Mouse (Mus musculus) intestine, postnatal 0 days (tissue): Measurements from ENCODE around the gene Insl6. TPM values are rescaled to one million over a fixed set of nuclear protein-coding genes. Genes with fewer than 3 reads are reported as not detected.

Experiments
- ATAC-seq: fragments of 200-750 bp; cut with Nextera tagmentation; 2 replicates; pipeline ENCODE4 v1.8.0; 2017; ENCODE audit warnings: mild to moderate bottlenecking, moderate TSS enrichment, moderate library complexity
- H3K27ac ChIP-seq: fragments of 300-500 bp; sonication (generic); 2 replicates; pipeline ENCODE4 v1.5.1; 2014; ENCODE audit warnings: mild to moderate bottlenecking, low read depth, low read length, moderate library complexity
- H3K27me3 ChIP-seq: fragments of 300-500 bp; sonication (generic); replicated peaks from 2 replicates; pipeline ENCODE4 v1.6.1; 2014; ENCODE audit warnings: low read length, mixed read lengths; ENCODE audit not compliant: control insufficient read depth, insufficient read depth
- H3K36me3 ChIP-seq: fragments of 300-500 bp; sonication (generic); 2 replicates; pipeline ENCODE4 v1.6.1; 2014; ENCODE audit warnings: mild to moderate bottlenecking, moderate library complexity; ENCODE audit not compliant: control insufficient read depth, insufficient read depth
- H3K4me1 ChIP-seq: fragments of 300-500 bp; sonication (generic); replicated peaks from 2 replicates; pipeline ENCODE4 v1.6.1; 2014; ENCODE audit warnings: antibody characterized with exemption, low read length, mixed read lengths; ENCODE audit not compliant: control insufficient read depth, insufficient read depth
- H3K4me2 ChIP-seq: fragments of 300-500 bp; sonication (generic); replicated peaks from 2 replicates; pipeline ENCODE4 v1.6.1; 2014; ENCODE audit warnings: low read depth, mild to moderate bottlenecking, moderate library complexity
- H3K4me3 ChIP-seq: fragments of 300-500 bp; sonication (generic); 2 replicates; pipeline ENCODE4 v1.5.1; 2014; ENCODE audit warnings: low read depth, low read length
- H3K9ac ChIP-seq: fragments of 300-500 bp; sonication (generic); 2 replicates; pipeline ENCODE4 v1.6.1; 2014; ENCODE audit warnings: mild to moderate bottlenecking, low read depth, low read length
- H3K9me3 ChIP-seq: fragments of 300-500 bp; sonication (generic); 2 replicates; pipeline ENCODE4 v1.6.1; 2016; ENCODE audit warnings: mixed run types; ENCODE audit not compliant: control insufficient read depth
- CTCF ChIP-seq: sonication (generic); IDR thresholded peaks from 2 replicates; pipeline ENCODE4 v1.5.1; 2016; ENCODE audit warnings: low read depth, mild to moderate bottlenecking, control low read depth, antibody characterized with exemption, moderate library complexity
- WGBS: fragments of 180-500 bp; shearing (Covaris S2); extraction: QIAGEN DNeasy Blood & Tissue Kit; methylation state at CpG from one replicate; pipeline ENCODE4 v1.1.7; 2014; 5-methylcytosine and 5-hydroxymethylcytosine counted together
- polyA plus RNA-seq: library from polyadenylated mRNA; unstranded; fragments of >200 nt; fragmentation: Nextera tagmentation; extraction: Ambion mirVana; gene quantifications from 2 replicates; pipeline ENCODE4 v1.2.1, GENCODE M21; 2015

Insl6 gene
- polyA plus RNA-seq, 1 experiment from 2014 or later = 48.4 TPM

DNA sequence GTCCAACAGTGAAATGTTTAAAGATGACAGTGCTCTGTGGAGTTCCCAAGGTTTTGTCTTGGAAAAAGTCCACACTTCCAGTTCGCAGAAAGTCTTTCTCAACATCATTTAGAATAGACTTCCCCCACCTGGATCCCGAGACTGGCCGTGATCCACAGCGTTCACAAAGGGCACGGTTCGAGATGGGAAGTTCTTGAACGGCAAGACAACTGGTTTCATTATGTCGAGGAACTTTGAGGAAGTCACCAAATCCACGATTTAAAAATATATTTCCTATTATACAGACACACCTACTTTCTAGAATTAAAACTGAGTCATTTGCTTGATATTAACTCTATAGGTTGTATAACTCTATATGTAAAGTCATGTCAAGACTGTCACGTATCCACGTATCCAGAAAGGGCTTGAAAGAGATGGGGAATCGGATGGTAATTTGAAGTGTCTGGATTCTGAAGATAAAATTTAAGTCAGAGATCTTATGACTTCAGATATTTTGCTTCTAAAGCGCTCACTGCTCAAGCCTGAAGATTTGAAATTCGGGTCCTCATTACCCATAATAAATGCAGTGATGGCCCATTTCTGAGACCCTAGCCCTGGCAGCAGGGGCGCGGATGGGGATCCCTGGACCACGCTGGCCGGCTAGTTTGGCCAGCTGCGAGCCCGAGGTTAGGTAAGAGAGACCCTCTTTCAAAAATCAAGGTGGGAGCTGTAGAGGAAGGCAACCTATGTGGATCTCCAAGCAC, 41.2 kb upstream of the Insl6 start:
- Histone ChIP-seq H3K27ac (peak overlapping the region; percentile 61), H3K36me3 (no peaks in the 10 kb centered on the region), H3K9me3 (no peaks in the 10 kb centered on the region), H3K27me3 (no peaks in the 10 kb centered on the region), H3K4me1 (no peaks in the 10 kb centered on the region), H3K4me3 (peak overlapping the region; percentile 63), H3K9ac (peak overlapping the region; percentile 43; the same call in 1 of the 2 replicates), H3K4me2 (peak overlapping the region; percentile 75)
- ATAC-seq = no peak
- 60% methylated on average over 20 of the region's 20 CpGs for WGBS
- TF ChIP-seq CTCF = no peak

DNA sequence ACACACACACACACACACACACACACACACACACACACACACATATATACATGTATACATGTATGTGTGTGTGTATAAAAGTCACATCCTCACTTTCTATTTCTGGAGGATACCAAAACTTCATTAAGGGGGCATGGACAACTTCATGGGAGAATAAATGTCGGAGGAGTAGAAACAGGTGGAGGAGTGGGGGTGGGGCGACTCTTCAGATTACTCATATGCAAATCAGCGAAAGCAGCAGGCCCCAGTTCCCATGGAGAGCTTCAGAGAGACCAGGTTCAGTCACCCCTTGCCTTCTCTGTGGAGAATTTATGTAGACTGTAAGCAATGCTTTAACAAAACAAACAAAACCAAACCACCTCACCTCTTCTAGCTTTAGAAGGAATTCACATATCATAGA, 39.9 kb upstream of the Insl6 start:
- WGBS = 48% methylated on average over 3 of the region's 3 CpGs
- TF ChIP-seq CTCF = no peak
- ATAC-seq = no peak

DNA sequence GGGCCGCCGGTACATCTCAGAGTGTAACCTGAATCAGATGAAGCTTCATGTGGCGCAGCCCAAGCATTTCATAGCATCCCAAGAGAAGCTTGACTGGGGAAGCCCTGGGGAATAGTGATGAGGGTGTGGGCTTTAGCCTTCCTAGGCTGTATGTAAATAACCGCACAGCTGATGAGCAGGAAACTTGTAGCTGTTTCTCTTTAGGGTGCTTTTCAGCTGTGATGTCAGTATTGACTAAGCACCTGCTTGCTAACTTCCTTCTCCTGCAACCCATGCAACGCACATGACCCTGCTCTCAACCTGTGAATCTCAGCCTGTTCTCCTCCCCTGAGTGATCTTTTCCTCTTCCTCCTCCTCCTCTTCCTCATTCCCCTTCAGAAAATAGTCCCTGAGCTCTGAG, 38.9 kb upstream of the Insl6 start:
- H3K27me3 ChIP-seq = no peaks in the 10 kb centered on the region
- no peak overlapping the region for H3K4me2 ChIP-seq
- H3K9ac ChIP-seq = no peak overlapping the region
- H3K4me3 ChIP-seq = no peak overlapping the region
- no peaks in the 10 kb centered on the region for H3K9me3 ChIP-seq
- 78% methylated on average over 5 of the region's 5 CpGs for WGBS
- no peak overlapping the region for H3K27ac ChIP-seq
- ATAC-seq = no peak
- H3K4me1 ChIP-seq = no peaks in the 10 kb centered on the region
- no peak for TF ChIP-seq CTCF
- 0 out of 2 replicates have a peak, but pooled peaks cover 2% of the 10 kb centered on the region for H3K36me3 ChIP-seq

More for the DNA sequence above, 39.9 kb upstream of the Insl6 start:
- Histone ChIP-seq H3K4me3 (no peak overlapping the region), H3K36me3 (no peaks in the 10 kb centered on the region), H3K4me1 (no peaks in the 10 kb centered on the region), H3K9ac (no peak overlapping the region), H3K9me3 (no peaks in the 10 kb centered on the region), H3K27ac (no peak overlapping the region), H3K27me3 (no peaks in the 10 kb centered on the region), H3K4me2 (no peak overlapping the region)

DNA sequence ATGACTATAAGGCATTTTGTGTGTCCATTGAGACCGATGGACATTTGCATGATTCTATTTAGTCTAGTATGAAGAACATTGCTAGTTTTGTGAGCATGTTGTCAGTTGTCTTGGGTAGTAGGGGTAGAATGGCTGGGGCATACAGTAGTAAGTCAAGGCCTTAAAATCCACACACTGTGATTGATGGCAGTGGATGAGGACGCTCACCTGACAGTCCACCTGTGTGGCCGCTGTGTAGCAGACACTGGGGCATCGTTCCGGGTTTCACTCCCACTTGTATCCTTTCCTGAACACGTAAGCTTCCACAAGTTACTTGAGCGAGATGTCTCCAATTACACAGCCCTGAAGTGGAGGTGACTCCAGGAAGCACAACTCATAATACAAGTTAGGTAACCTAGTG, 38.4 kb upstream of the Insl6 start:
- no peak overlapping the region for H3K27ac ChIP-seq
- no peaks in the 10 kb centered on the region for H3K27me3 ChIP-seq
- no peak overlapping the region for H3K4me3 ChIP-seq
- ATAC-seq = no peak
- WGBS = 94% methylated on average over 7 of the region's 7 CpGs
- H3K9me3 ChIP-seq = no peaks in the 10 kb centered on the region
- TF ChIP-seq CTCF = no peak
- no peak overlapping the region for H3K4me2 ChIP-seq
- H3K4me1 ChIP-seq = no peaks in the 10 kb centered on the region
- peaks cover 7% of the 10 kb centered on the region; the same call in 1 of the 2 replicates for H3K36me3 ChIP-seq
- no peak overlapping the region for H3K9ac ChIP-seq

DNA sequence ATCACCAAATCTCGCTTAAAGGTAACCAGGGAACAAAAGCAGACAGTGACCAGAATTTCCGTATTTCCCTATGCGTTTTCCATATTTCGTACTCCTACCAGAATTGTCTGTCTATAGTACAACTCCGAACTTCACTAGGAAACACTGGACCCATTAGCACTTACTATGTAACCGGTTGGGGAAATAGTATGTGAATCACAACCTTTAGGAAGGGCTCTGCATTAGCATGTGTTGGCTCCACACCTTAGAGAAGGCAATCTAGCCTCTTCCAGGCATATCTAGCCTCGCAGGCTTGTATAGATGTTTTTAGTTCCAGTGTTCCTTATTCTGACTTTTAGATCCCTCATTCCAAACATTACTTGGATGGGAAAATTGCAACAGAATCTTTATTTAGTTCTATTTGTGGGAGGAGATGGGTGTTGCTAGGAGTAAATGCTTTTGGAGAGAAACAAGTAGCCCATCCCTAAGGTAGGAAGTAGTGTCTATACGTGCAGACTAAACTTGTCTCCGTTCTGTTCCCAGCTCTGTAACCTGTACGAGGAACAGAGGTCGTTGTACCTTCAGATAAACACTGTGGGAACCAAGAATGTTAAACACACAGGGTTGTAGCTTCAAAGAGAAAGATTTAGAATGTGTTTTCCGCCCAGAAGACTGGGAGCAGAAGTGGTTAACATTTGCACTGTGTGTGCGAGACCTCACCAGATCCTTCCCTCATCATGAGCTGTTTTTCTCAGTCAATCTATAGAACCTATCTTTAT, 37.2 kb upstream of the Insl6 start:
- Histone ChIP-seq H3K9me3 (no peaks in the 10 kb centered on the region), H3K27ac (peak overlapping the region; percentile 41; the same call in 1 of the 2 replicates), H3K4me3 (peak overlapping the region; percentile 57), H3K4me2 (peak overlapping the region; percentile 94), H3K36me3 (peaks cover 13% of the 10 kb centered on the region), H3K27me3 (no peaks in the 10 kb centered on the region), H3K9ac (no peak overlapping the region), H3K4me1 (no peaks in the 10 kb centered on the region)
- WGBS = 13% methylated on average over 13 of the region's 13 CpGs
- no peak for ATAC-seq
- TF ChIP-seq CTCF = no peak

DNA sequence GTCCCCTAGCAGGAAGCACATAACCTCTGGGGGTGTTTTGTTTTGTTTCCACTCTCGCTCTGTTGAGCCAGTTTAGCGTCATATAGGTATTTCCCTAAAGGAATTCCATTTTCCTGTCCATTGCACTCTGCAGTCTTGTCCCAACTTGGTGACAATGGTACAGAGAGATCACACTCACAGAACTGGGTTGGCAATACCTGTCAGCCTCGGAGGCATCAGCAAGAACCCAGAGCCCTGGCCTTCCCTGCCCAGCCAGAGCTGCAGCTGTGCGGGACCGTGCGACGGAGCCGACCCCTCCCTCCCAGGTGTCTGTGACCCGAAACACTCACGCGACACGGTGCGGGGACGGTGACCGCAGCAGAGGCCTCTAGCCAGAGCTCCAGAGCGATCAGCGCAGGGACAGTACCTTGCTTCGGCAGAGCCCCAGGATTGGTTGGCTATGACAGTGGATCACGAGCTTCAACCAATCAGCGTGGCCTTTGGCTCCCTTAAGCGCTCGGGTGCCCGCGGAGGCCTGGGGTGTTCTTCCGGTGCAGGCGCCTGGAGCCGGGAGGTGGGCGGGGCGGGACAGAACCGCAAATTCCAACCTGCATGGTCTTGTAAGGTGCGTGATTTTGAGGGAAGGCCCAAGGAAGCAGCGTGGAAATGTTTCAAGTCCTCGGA, 36.4 kb upstream of the Insl6 start:
- WGBS = 2% methylated on average over 33 of the region's 33 CpGs

More for the DNA sequence above, 36.4 kb upstream of the Insl6 start:
- Histone ChIP-seq H3K4me1 (no peaks in the 10 kb centered on the region), H3K4me2 (peak overlapping the region; percentile 94), H3K27ac (peak overlapping the region; percentile 77), H3K27me3 (no peaks in the 10 kb centered on the region), H3K36me3 (peaks cover 19% of the 10 kb centered on the region), H3K9me3 (no peaks in the 10 kb centered on the region), H3K9ac (peak overlapping the region; percentile 50), H3K4me3 (peak overlapping the region; percentile 57)
- no peak for TF ChIP-seq CTCF
- ATAC-seq = peak; percentile 97
